ENCODE assay signal across 7 mouse cellular contexts in genomic region chr17:6520001-6520400, GRCm38 (mm10).
DNase-seq lines count a peak whose midpoint lies in the region; ATAC-seq lines count a peak whose summit lies in the region.
"Not testable (repeated sequence)": the region's sequence is repeated elsewhere in the genome, so short reads cannot be mapped to it uniquely, and the experiment has no call there.

No protein-coding gene starts in this region.

- H3K36me3 ChIP-seq in embryonic facial prominence, embryonic 14.5 days (ENCODE audit: control insufficient read depth, insufficient read depth, low read length); heart, embryonic 11.5 days (ENCODE audit: control insufficient read depth, insufficient read depth, low read length); intestine, embryonic 15.5 days; liver, embryonic 13.5 days; midbrain, embryonic 11.5 days (ENCODE audit: control insufficient read depth, insufficient read depth, low read length): not testable (repeated sequence)

- H3K27ac ChIP-seq in embryonic facial prominence, embryonic 14.5 days (replicated peaks; ENCODE audit: low read depth, low read length); heart, embryonic 11.5 days (ENCODE audit: low read depth, low read length); intestine, embryonic 15.5 days; liver, embryonic 13.5 days; midbrain, embryonic 11.5 days (ENCODE audit: low read depth, low read length): not testable (repeated sequence)

- peak; percentile 3 for DNase-seq in NIH3T3 (ENCODE audit: low read depth)
- DNase-seq in embryonic facial prominence, embryonic 14.5 days (ENCODE audit: low spot score), result peak; percentile 0
- DNase-seq in liver, embryonic 13.5 days, result not testable (repeated sequence)
- DNase-seq in midbrain, embryonic 11.5 days (ENCODE audit: low spot score, missing footprints), result peak; percentile 31
- peak; percentile 56 for DNase-seq in yolk sac, embryonic 10.5 days (ENCODE audit: low spot score)

- WGBS in embryonic facial prominence, embryonic 14.5 days, result 83% methylated on average over 2 of the region's 2 CpGs
- WGBS in heart, embryonic 11.5 days (ENCODE audit: insufficient replicate concordance), result 65% methylated on average over 2 of the region's 2 CpGs
- WGBS in intestine, embryonic 15.5 days, result 78% methylated on average over 2 of the region's 2 CpGs
- 59% methylated on average over 2 of the region's 2 CpGs for WGBS in liver, embryonic 13.5 days (ENCODE audit: insufficient replicate concordance)
- 84% methylated on average over 2 of the region's 2 CpGs for WGBS in midbrain, embryonic 11.5 days

- not testable (repeated sequence) for H3K9ac ChIP-seq in embryonic facial prominence, embryonic 14.5 days (ENCODE audit: low read depth, low read length); heart, embryonic 11.5 days (ENCODE audit: low read depth, low read length); intestine, embryonic 15.5 days; liver, embryonic 13.5 days; midbrain, embryonic 11.5 days (ENCODE audit: low read length)

- H3K4me2 ChIP-seq in embryonic facial prominence, embryonic 14.5 days (ENCODE audit: low read depth, low read length); heart, embryonic 11.5 days; intestine, embryonic 15.5 days (replicated peaks); liver, embryonic 13.5 days; midbrain, embryonic 11.5 days: not testable (repeated sequence)

- H3K27me3 ChIP-seq in embryonic facial prominence, embryonic 14.5 days (replicated peaks; ENCODE audit: control insufficient read depth, insufficient read depth, low read length); heart, embryonic 11.5 days (ENCODE audit: control insufficient read depth, insufficient read depth, low read length); intestine, embryonic 15.5 days (replicated peaks); liver, embryonic 13.5 days; midbrain, embryonic 11.5 days (ENCODE audit: control insufficient read depth, insufficient read depth, low read length): not testable (repeated sequence)

- not testable (repeated sequence) for ATAC-seq in embryonic facial prominence, embryonic 14.5 days (ENCODE audit: low read depth); midbrain, embryonic 11.5 days (ENCODE audit: low FRiP score)
- ATAC-seq in heart, embryonic 11.5 days (replicated peaks; ENCODE audit: insufficient number of reproducible peaks, low FRiP score, low TSS enrichment), result 0 out of 2 replicates have a peak, but pooled peaks have one; percentile 37
- peak; percentile 42; the same call in 1 of the 2 replicates for ATAC-seq in intestine, embryonic 15.5 days
- ATAC-seq in liver, embryonic 13.5 days (ENCODE audit: low read depth), result 0 out of 2 replicates have a peak, but pooled peaks have one; percentile 10

- not testable (repeated sequence) for H3K4me3 ChIP-seq in embryonic facial prominence, embryonic 14.5 days (ENCODE audit: low read depth, low read length); heart, embryonic 11.5 days (ENCODE audit: low read depth, low read length); intestine, embryonic 15.5 days (replicated peaks); liver, embryonic 13.5 days (replicated peaks); midbrain, embryonic 11.5 days (ENCODE audit: low read depth, low read length)

- H3K4me1 ChIP-seq in embryonic facial prominence, embryonic 14.5 days (ENCODE audit: control insufficient read depth, insufficient read depth, low read length); heart, embryonic 11.5 days (ENCODE audit: control insufficient read depth, insufficient read depth, low read length); intestine, embryonic 15.5 days (replicated peaks); liver, embryonic 13.5 days (replicated peaks); midbrain, embryonic 11.5 days (ENCODE audit: control insufficient read depth, insufficient read depth, low read length): not testable (repeated sequence)

- not testable (repeated sequence) for H3K9me3 ChIP-seq in embryonic facial prominence, embryonic 14.5 days (ENCODE audit: control insufficient read depth, low read length); heart, embryonic 11.5 days (replicated peaks; ENCODE audit: control insufficient read depth, low read length); intestine, embryonic 15.5 days; liver, embryonic 13.5 days (replicated peaks); midbrain, embryonic 11.5 days (ENCODE audit: control insufficient read depth, low read length)
